Mouse (Mus musculus) bone marrow macrophage, adult 2 months (primary cell): ENCODE results near the gene Pyroxd1.

Experiments used
- CTCF ChIP-seq: IDR thresholded peaks from 2 replicates; pipeline ENCODE4 v1.5.1; 2012; ENCODE audit warnings: low read depth, mild to moderate bottlenecking, low read length, moderate library complexity
- POLR2A ChIP-seq: IDR thresholded peaks from 2 replicates; pipeline ENCODE4 v1.6.1; 2012; ENCODE audit warnings: mild to moderate bottlenecking, low read depth, low read length, borderline replicate concordance

DNA sequence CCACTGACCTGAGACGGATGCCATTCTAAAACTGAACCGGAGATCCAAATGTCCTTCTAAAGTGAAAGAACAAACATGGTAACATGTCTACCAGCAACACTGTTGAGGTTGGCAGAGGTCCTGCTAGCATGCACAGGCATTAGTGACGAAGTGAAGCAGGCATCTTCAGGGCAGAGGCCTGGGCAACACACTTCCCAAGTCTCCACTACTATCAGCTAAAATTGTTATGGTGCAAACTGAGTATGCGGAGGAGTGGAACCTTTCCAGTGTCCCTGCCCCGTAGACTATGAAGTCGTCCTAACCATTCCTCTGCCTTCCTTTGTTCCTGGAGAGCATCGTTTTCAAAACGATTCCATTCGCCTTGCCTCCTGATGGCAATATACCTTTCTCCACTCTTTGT is 39.1 kb downstream of the Pyroxd1 start:
- TF ChIP-seq POLR2A (no peak), CTCF (no peak)
